Mouse (Mus musculus): ENCODE data around the gene Elob. TPM values are rescaled to one million over a fixed set of nuclear protein-coding genes. Genes with fewer than 3 reads are reported as not detected.

Elob gene
- total and polyA plus RNA-seq, 2 experiments: 153 to 276 TPM

- H3K27me3 ChIP-seq (ENCODE audit: control insufficient read depth, insufficient read depth, low read length): peaks cover 3% of the 10 kb centered on the region; the same call in 1 of the 2 replicates
- no peak for TF ChIP-seq CTCF (IDR thresholded peaks at IDR 0.05; ENCODE audit: low read depth, low read length)
- TF ChIP-seq POLR2A (IDR thresholded peaks at IDR 0.05; ENCODE audit: extremely low read depth, insufficient read depth, low read length): no peak
- no peaks in the 10 kb centered on the region for H3K4me1 ChIP-seq (ENCODE audit: control insufficient read depth, insufficient read depth, low read length)
- H3K4me3 ChIP-seq (ENCODE audit: insufficient read depth, low read depth, low read length): no peak within 1 kb of the TSS
- no peaks in the 10 kb centered on the region for H3K79me2 ChIP-seq (ENCODE audit: control insufficient read depth, insufficient read depth, low read length)
- 91% methylated on average over 8 of the region's 8 CpGs for WGBS
- no peak for DNase-seq (ENCODE audit: extremely low read depth, low read depth, low spot score)
- H3K27ac ChIP-seq (replicated peaks; ENCODE audit: insufficient read depth, low read depth, low read length): no peak within 1 kb of the TSS
- H3K9ac ChIP-seq (ENCODE audit: low read depth, low read length): no peak within 1 kb of the TSS
- H3K36me3 ChIP-seq (ENCODE audit: control insufficient read depth, insufficient read depth, low read length): no peaks in the 10 kb centered on the region
These were observed 7.2 kb upstream of the Elob start, which contains the start of gene Prss33 for GRCm38 (mm10) chr17:23836006-23836575. TSS of gene Prss33 (minus strand) at chr17:23836056.

GRCm38 (mm10) chr17:23831201-23831600 is 2.3 kb upstream of the Elob start:
- no peak overlapping the region for H3K27ac ChIP-seq (replicated peaks; ENCODE audit: insufficient read depth, low read depth, low read length)
- DNase-seq (ENCODE audit: extremely low read depth, low read depth, low spot score): no peak
- WGBS: 100% methylated on average over 1 of the region's 1 CpGs
- H3K79me2 ChIP-seq (ENCODE audit: control insufficient read depth, insufficient read depth, low read length): peaks cover 3% of the 10 kb centered on the region; the same call in 1 of the 2 replicates
- TF ChIP-seq CTCF (IDR thresholded peaks at IDR 0.05; ENCODE audit: low read depth, low read length): no peak
- TF ChIP-seq POLR2A (IDR thresholded peaks at IDR 0.05; ENCODE audit: extremely low read depth, insufficient read depth, low read length): no peak
- peaks cover 3% of the 10 kb centered on the region; the same call in 1 of the 2 replicates for H3K27me3 ChIP-seq (ENCODE audit: control insufficient read depth, insufficient read depth, low read length)
- H3K4me3 ChIP-seq (ENCODE audit: insufficient read depth, low read depth, low read length): no peak overlapping the region
- H3K36me3 ChIP-seq (ENCODE audit: control insufficient read depth, insufficient read depth, low read length): peaks cover 4% of the 10 kb centered on the region
- peaks cover 8% of the 10 kb centered on the region; the same call in 1 of the 2 replicates for H3K4me1 ChIP-seq (ENCODE audit: control insufficient read depth, insufficient read depth, low read length)
- no peak overlapping the region for H3K9ac ChIP-seq (ENCODE audit: low read depth, low read length)

GRCm38 (mm10) chr17:23828271-23829001 is 500 bp downstream of the Elob start:
- H3K36me3 ChIP-seq (ENCODE audit: control insufficient read depth, insufficient read depth, low read length): peaks cover 28% of the 10 kb centered on the region
- peak; percentile 61 for DNase-seq (ENCODE audit: extremely low read depth, low read depth, low spot score)
- TF ChIP-seq CTCF (IDR thresholded peaks at IDR 0.05; ENCODE audit: low read depth, low read length) (no peak), POLR2A (IDR thresholded peaks at IDR 0.05; ENCODE audit: extremely low read depth, insufficient read depth, low read length) (no peak)
- peaks cover 8% of the 10 kb centered on the region; the same call in 1 of the 2 replicates for H3K4me1 ChIP-seq (ENCODE audit: control insufficient read depth, insufficient read depth, low read length)
- no peaks in the 10 kb centered on the region for H3K27me3 ChIP-seq (ENCODE audit: control insufficient read depth, insufficient read depth, low read length)
- H3K4me3 ChIP-seq (ENCODE audit: insufficient read depth, low read depth, low read length): peak overlapping the region; percentile 71
- under 1% methylated on average over 47 of the region's 47 CpGs for WGBS
- H3K9ac ChIP-seq (ENCODE audit: low read depth, low read length): peak overlapping the region; percentile 67
- peak overlapping the region; percentile 32 for H3K27ac ChIP-seq (replicated peaks; ENCODE audit: insufficient read depth, low read depth, low read length)
- peaks cover 3% of the 10 kb centered on the region; the same call in 1 of the 2 replicates for H3K79me2 ChIP-seq (ENCODE audit: control insufficient read depth, insufficient read depth, low read length)

GRCm38 (mm10) chr17:23825591-23825990 is 3.3 kb downstream of the Elob start:
- Histone ChIP-seq H3K27me3 (ENCODE audit: control insufficient read depth, insufficient read depth, low read length) (no peaks in the 10 kb centered on the region), H3K27ac (replicated peaks; ENCODE audit: insufficient read depth, low read depth, low read length) (no peak overlapping the region), H3K9ac (ENCODE audit: low read depth, low read length) (no peak overlapping the region), H3K4me3 (ENCODE audit: insufficient read depth, low read depth, low read length) (no peak overlapping the region), H3K79me2 (ENCODE audit: control insufficient read depth, insufficient read depth, low read length) (peaks cover 3% of the 10 kb centered on the region; the same call in 1 of the 2 replicates), H3K4me1 (ENCODE audit: control insufficient read depth, insufficient read depth, low read length) (peaks cover 8% of the 10 kb centered on the region; the same call in 1 of the 2 replicates), H3K36me3 (ENCODE audit: control insufficient read depth, insufficient read depth, low read length) (peaks cover 42% of the 10 kb centered on the region)
- TF ChIP-seq POLR2A (IDR thresholded peaks at IDR 0.05; ENCODE audit: extremely low read depth, insufficient read depth, low read length): no peak
- no peak for TF ChIP-seq CTCF (IDR thresholded peaks at IDR 0.05; ENCODE audit: low read depth, low read length)
- no peak for DNase-seq (ENCODE audit: extremely low read depth, low read depth, low spot score)
- WGBS: 86% methylated on average over 4 of the region's 4 CpGs

GRCm38 (mm10) chr17:23823614-23824013 is 5.3 kb downstream of the Elob start:
- Histone ChIP-seq H3K79me2 (ENCODE audit: control insufficient read depth, insufficient read depth, low read length) (peaks cover 2% of the 10 kb centered on the region; the same call in 1 of the 2 replicates), H3K4me1 (ENCODE audit: control insufficient read depth, insufficient read depth, low read length) (peaks cover 2% of the 10 kb centered on the region; the same call in 1 of the 2 replicates), H3K4me3 (ENCODE audit: insufficient read depth, low read depth, low read length) (no peak overlapping the region), H3K9ac (ENCODE audit: low read depth, low read length) (no peak overlapping the region), H3K36me3 (ENCODE audit: control insufficient read depth, insufficient read depth, low read length) (peaks cover 56% of the 10 kb centered on the region), H3K27ac (replicated peaks; ENCODE audit: insufficient read depth, low read depth, low read length) (no peak overlapping the region), H3K27me3 (ENCODE audit: control insufficient read depth, insufficient read depth, low read length) (no peaks in the 10 kb centered on the region)
- DNase-seq (ENCODE audit: extremely low read depth, low read depth, low spot score): no peak
- TF ChIP-seq POLR2A (IDR thresholded peaks at IDR 0.05; ENCODE audit: extremely low read depth, insufficient read depth, low read length) (no peak), CTCF (IDR thresholded peaks at IDR 0.05; ENCODE audit: low read depth, low read length) (no peak)
- 89% methylated on average over 12 of the region's 12 CpGs for WGBS
